Mouse (Mus musculus) testis, adult 2 months (tissue): Measurements from ENCODE around the gene Slc39a11. TPM values are rescaled to one million over a fixed set of nuclear protein-coding genes. Genes with fewer than 3 reads are reported as not detected.
"Not testable (repeated sequence)": the region's sequence is repeated elsewhere in the genome, so short reads cannot be mapped to it uniquely, and the experiment has no call there.

ENCODE experiments used
- H3K27ac ChIP-seq: fragments of 200-500 bp; 2 replicates; pipeline ENCODE4 v1.5.1; 2012; ENCODE audit warnings: low read depth, low read length; ENCODE audit not compliant: control insufficient read depth, insufficient read depth
- H3K27me3 ChIP-seq: fragments of 200-500 bp; 2 replicates; pipeline ENCODE4 v1.6.1; 2012; ENCODE audit warnings: mild to moderate bottlenecking, low read length, moderate library complexity; ENCODE audit not compliant: control insufficient read depth, insufficient read depth
- H3K36me3 ChIP-seq: fragments of 200-500 bp; 2 replicates; pipeline ENCODE4 v1.6.1; 2012; ENCODE audit warnings: mild to moderate bottlenecking, low read length; ENCODE audit not compliant: control insufficient read depth, insufficient read depth
- H3K4me1 ChIP-seq: fragments of 200-500 bp; 2 replicates; pipeline ENCODE4 v1.6.1; 2012; ENCODE audit warnings: low read length; ENCODE audit not compliant: control insufficient read depth, insufficient read depth
- H3K4me3 ChIP-seq: fragments of 200-500 bp; 2 replicates; pipeline ENCODE4 v1.5.1; 2012; ENCODE audit warnings: low read depth, mild to moderate bottlenecking, low read length, moderate library complexity, mixed read lengths; ENCODE audit not compliant: control insufficient read depth
- CTCF ChIP-seq: fragments of 200-500 bp; IDR thresholded peaks from 2 replicates; pipeline ENCODE4 v1.5.1; 2012; ENCODE audit warnings: low read depth, mild to moderate bottlenecking, inconsistent platforms, low read length, moderate library complexity; ENCODE audit not compliant: control insufficient read depth, insufficient read depth, insufficient replicate concordance
- POLR2A ChIP-seq: fragments of 200-500 bp; IDR thresholded peaks from 2 replicates; pipeline ENCODE4 v1.6.1; 2012; ENCODE audit warnings: low read depth, mild to moderate bottlenecking, inconsistent platforms, low read length, moderate library complexity; ENCODE audit not compliant: control insufficient read depth
- polyA plus RNA-seq: library from polyadenylated mRNA; depleted of rRNA; stranded (reverse); fragments of >200 nt; gene quantifications from 2 replicates; pipeline ENCODE4 v1.2.3, GENCODE M21; 2012

The Slc39a11 gene
- polyA plus RNA-seq, 1 experiment, result 8.9 TPM

- H3K27ac ChIP-seq, result no peak overlapping the region
- H3K36me3 ChIP-seq, result peaks cover 4% of the 10 kb centered on the region
- peaks cover 3% of the 10 kb centered on the region for H3K4me1 ChIP-seq
- peak overlapping the region; percentile 75 for H3K4me3 ChIP-seq
- no peaks in the 10 kb centered on the region for H3K27me3 ChIP-seq
- no peak for TF ChIP-seq CTCF
- no peak for TF ChIP-seq POLR2A
Measured at GRCm38 (mm10) chr11:113667122-113667521, 17.2 kb upstream of the Slc39a11 start.

DNA sequence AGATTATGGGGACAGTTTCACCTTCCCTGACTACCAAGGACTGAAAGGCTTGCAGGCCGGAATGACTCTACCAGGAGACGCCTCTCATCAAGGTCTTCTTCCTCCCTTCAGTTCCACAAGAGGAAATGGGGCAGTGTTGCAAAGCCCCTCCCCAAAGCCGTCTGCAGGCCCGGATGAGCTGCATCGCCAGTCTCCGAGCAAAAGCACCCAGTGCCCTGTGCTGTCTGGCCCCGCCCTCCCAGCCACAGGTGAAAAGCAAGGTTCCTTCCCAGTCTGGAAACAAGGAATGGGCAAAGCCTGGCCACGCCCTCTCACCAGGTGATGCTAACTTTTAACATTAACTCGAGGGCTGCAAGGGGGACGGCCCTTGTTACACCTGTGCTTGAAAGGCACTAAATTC is 16.8 kb upstream of the Slc39a11 start:
- Histone ChIP-seq H3K36me3 (peaks cover 4% of the 10 kb centered on the region), H3K4me1 (peaks cover 3% of the 10 kb centered on the region), H3K27ac (no peak overlapping the region), H3K27me3 (no peaks in the 10 kb centered on the region), H3K4me3 (peak overlapping the region; percentile 75)
- TF ChIP-seq CTCF (no peak), POLR2A (no peak)

GRCm38 (mm10) chr11:113666205-113666604 is 16.3 kb upstream of the Slc39a11 start:
- Histone ChIP-seq H3K27me3 (no peaks in the 10 kb centered on the region), H3K27ac (no peak overlapping the region), H3K36me3 (peaks cover 4% of the 10 kb centered on the region), H3K4me1 (peaks cover 3% of the 10 kb centered on the region), H3K4me3 (peak overlapping the region; percentile 32)
- TF ChIP-seq CTCF (no peak), POLR2A (no peak)

GRCm38 (mm10) chr11:113664279-113664678 is 14.4 kb upstream of the Slc39a11 start:
- no peak overlapping the region for H3K4me3 ChIP-seq
- H3K27me3 ChIP-seq, result no peaks in the 10 kb centered on the region
- H3K4me1 ChIP-seq, result peaks cover 3% of the 10 kb centered on the region
- peaks cover 5% of the 10 kb centered on the region for H3K36me3 ChIP-seq
- TF ChIP-seq POLR2A (no peak), CTCF (no peak)
- no peak overlapping the region for H3K27ac ChIP-seq

- no peak overlapping the region for H3K4me3 ChIP-seq
- peaks cover 5% of the 10 kb centered on the region for H3K36me3 ChIP-seq
- TF ChIP-seq CTCF, result no peak
- TF ChIP-seq POLR2A, result no peak
- H3K27me3 ChIP-seq, result no peaks in the 10 kb centered on the region
- no peak overlapping the region for H3K27ac ChIP-seq
- peaks cover 3% of the 10 kb centered on the region for H3K4me1 ChIP-seq
Measured at GRCm38 (mm10) chr11:113661835-113662351, 12.0 kb upstream of the Slc39a11 start.

DNA sequence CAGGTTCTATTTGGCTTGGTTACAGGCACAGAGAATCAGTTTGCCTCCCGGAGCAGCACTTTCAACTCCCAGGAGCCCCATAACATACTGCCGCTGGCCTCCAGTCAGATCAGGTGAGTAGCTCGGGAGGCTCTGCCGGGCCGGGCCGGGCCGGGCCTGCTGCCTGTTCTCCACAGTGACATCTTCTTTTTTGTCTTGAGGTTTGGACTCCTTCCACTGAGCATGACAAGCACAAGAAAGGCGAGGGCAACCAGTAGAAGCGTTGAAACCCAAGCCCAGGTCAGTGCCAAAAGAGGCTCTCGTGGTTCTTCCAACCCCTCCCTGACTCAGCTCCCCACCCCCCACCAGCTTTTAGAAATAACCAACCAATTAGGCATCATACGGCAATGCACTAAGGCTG is 11.1 kb upstream of the Slc39a11 start:
- no peak overlapping the region for H3K4me3 ChIP-seq
- no peaks in the 10 kb centered on the region for H3K27me3 ChIP-seq
- H3K27ac ChIP-seq, result no peak overlapping the region
- H3K36me3 ChIP-seq, result peaks cover 2% of the 10 kb centered on the region; the same call in 1 of the 2 replicates
- no peaks in the 10 kb centered on the region for H3K4me1 ChIP-seq
- no peak for TF ChIP-seq CTCF
- TF ChIP-seq POLR2A, result no peak

- H3K4me3 ChIP-seq, H3K4me1 ChIP-seq, H3K27me3 ChIP-seq, H3K36me3 ChIP-seq, H3K27ac ChIP-seq: not testable (repeated sequence)
Measured at GRCm38 (mm10) chr11:113660213-113660612, 10.3 kb upstream of the Slc39a11 start.

- Histone ChIP-seq H3K27me3 (no peaks in the 10 kb centered on the region), H3K36me3 (peaks cover 2% of the 10 kb centered on the region; the same call in 1 of the 2 replicates), H3K4me1 (no peaks in the 10 kb centered on the region), H3K4me3 (no peak overlapping the region), H3K27ac (no peak overlapping the region)
- TF ChIP-seq CTCF (no peak), POLR2A (no peak)
Measured at GRCm38 (mm10) chr11:113658763-113659162, 8.9 kb upstream of the Slc39a11 start.
